Mouse (Mus musculus) bone marrow, adult 2 months (tissue): ENCODE data around the gene Vps54. TPM values are rescaled to one million over a fixed set of nuclear protein-coding genes. Genes with fewer than 3 reads are reported as not detected.

Experiments used
- H3K27ac ChIP-seq: fragments of 200-500 bp; 2 replicates; pipeline ENCODE4 v1.5.1; 2012; ENCODE audit warnings: low read depth, mild to moderate bottlenecking, control low read depth, inconsistent platforms, low read length; ENCODE audit not compliant: control insufficient read depth, poor library complexity, insufficient read depth
- H3K4me1 ChIP-seq: fragments of 200-500 bp; 2 replicates; pipeline ENCODE4 v1.6.1; 2011; ENCODE audit warnings: low read length; ENCODE audit not compliant: control insufficient read depth, insufficient read depth
- H3K4me3 ChIP-seq: fragments of 200-500 bp; replicated peaks from 2 replicates; pipeline ENCODE3; 2011; ENCODE audit warnings: mild to moderate bottlenecking, low read depth, low read length, control low read depth; ENCODE audit not compliant: control insufficient read depth
- CTCF ChIP-seq: fragments of 200-500 bp; IDR thresholded peaks from 2 replicates; pipeline ENCODE4 v1.5.1; 2011; ENCODE audit warnings: low read length, control low read depth; ENCODE audit not compliant: control insufficient read depth, insufficient read depth
- POLR2A ChIP-seq: fragments of 200-500 bp; IDR thresholded peaks from 2 replicates; pipeline ENCODE4 v1.6.1; 2011; ENCODE audit warnings: low read depth, mild to moderate bottlenecking, control low read depth, low read length, borderline replicate concordance; ENCODE audit not compliant: control insufficient read depth
- WGBS: fragments of 180-500 bp; shearing (Covaris S2); methylation state at CpG from one replicate; pipeline ENCODE4 v1.1.7; 2018; 5-methylcytosine and 5-hydroxymethylcytosine counted together
- polyA plus RNA-seq: library from polyadenylated mRNA; stranded (reverse); fragments of >200 nt; gene quantifications from 2 replicates; pipeline ENCODE4 v1.2.4, GENCODE M21; 2011; ENCODE audit warnings: low replicate concordance; ENCODE audit not compliant: missing spikeins, insufficient read depth, insufficient read length

The Vps54 gene
- polyA plus RNA-seq, 1 experiment, result 19.5 TPM

DNA sequence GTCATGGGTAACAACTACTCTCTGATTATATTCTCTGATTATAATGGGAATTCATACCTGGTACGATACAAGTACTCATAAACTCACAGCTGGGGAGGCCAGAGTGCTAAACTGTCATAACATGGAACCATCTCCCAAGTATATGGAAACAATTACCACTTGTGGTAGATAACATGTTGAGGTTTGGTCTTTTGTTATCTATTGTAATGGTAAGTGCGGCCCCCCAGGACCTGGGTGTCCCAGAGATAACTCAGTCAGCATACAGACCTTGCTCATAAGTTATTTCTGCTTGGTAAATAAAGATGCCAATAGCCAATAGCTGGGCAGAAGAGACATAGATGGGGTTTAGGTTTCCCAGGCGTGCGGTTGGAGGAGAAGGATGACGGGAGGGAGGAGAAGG, 104.4 kb downstream of the Vps54 start:
- WGBS, result 79% methylated on average over 5 of the region's 5 CpGs
- Histone ChIP-seq H3K27ac (no peak overlapping the region), H3K4me1 (no peaks in the 10 kb centered on the region), H3K4me3 (no peak overlapping the region)
- no peak for TF ChIP-seq CTCF
- TF ChIP-seq POLR2A, result no peak

GRCm38 (mm10) chr11:21346020-21346419, 106.9 kb downstream of the Vps54 start:
- no peak overlapping the region for H3K27ac ChIP-seq
- no peak for TF ChIP-seq CTCF
- no peak for TF ChIP-seq POLR2A
- 75% methylated on average over 3 of the region's 3 CpGs for WGBS
- no peaks in the 10 kb centered on the region; the same call in 1 of the 2 replicates for H3K4me1 ChIP-seq
- no peak overlapping the region for H3K4me3 ChIP-seq

GRCm38 (mm10) chr11:21348890-21349289, 109.8 kb downstream of the Vps54 start:
- Histone ChIP-seq H3K27ac (no peak overlapping the region), H3K4me3 (no peak overlapping the region), H3K4me1 (no peaks in the 10 kb centered on the region; the same call in 1 of the 2 replicates)
- 82% methylated on average over 2 of the region's 2 CpGs for WGBS
- TF ChIP-seq POLR2A (no peak), CTCF (no peak)

GRCm38 (mm10) chr11:21351296-21351695, 112.2 kb downstream of the Vps54 start:
- WGBS, result 81% methylated on average over 7 of the region's 7 CpGs
- Histone ChIP-seq H3K27ac (no peak overlapping the region), H3K4me1 (no peaks in the 10 kb centered on the region; the same call in 1 of the 2 replicates), H3K4me3 (no peak overlapping the region)
- TF ChIP-seq CTCF (no peak), POLR2A (no peak)

- no peaks in the 10 kb centered on the region for H3K4me1 ChIP-seq
- H3K4me3 ChIP-seq, result no peak overlapping the region
- WGBS, result 85% methylated on average over 4 of the region's 4 CpGs
- TF ChIP-seq POLR2A, result no peak
- no peak for TF ChIP-seq CTCF
- H3K27ac ChIP-seq, result no peak overlapping the region
Observed at GRCm38 (mm10) chr11:21363144-21363940, 124.3 kb downstream of the Vps54 start.

GRCm38 (mm10) chr11:21368466-21368865, 129.4 kb downstream of the Vps54 start:
- Histone ChIP-seq H3K27ac (no peak overlapping the region), H3K4me1 (no peaks in the 10 kb centered on the region; the same call in 1 of the 2 replicates), H3K4me3 (no peak overlapping the region)
- no peak for TF ChIP-seq CTCF
- no peak for TF ChIP-seq POLR2A
- 81% methylated on average over 7 of the region's 7 CpGs for WGBS

DNA sequence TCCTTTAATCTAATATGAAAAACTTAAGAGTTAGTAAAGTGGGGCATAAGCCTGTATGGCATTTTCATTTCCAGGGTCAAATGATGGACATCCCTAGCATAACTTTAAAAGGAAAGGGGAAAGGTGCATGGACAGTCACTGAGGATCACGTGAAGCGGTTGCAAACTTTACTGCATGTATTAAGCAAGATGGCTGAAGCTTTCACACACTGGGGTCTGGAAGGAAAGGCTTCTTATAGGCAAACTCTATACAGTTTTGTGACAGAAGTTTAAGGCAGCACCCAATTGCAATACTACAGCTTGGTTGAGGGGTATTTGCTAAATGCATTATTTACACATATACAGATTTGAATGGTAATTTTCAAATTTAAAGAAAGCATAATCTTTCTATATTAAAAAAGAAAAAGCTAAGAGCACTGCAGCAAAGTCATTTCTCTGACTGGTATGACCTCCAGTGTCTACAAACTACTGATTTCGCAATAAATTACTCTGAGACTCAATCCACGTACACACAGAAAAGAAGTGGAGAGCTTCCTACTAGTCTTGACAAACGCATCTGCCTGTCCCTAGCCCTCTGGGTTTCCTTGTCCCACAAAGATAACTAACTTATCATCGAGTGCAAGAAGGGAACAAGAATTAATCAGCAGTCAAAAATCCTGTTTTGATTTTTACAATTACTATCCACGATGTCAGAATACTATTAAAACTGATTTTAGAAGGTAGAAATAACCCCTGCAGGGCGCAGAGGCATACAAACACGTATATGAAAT, 130.4 kb downstream of the Vps54 start:
- TF ChIP-seq CTCF (no peak), POLR2A (no peak)
- Histone ChIP-seq H3K27ac (no peak overlapping the region), H3K4me3 (peak overlapping the region; percentile 34), H3K4me1 (no peaks in the 10 kb centered on the region; the same call in 1 of the 2 replicates)
- 18% methylated on average over 9 of the region's 9 CpGs for WGBS

DNA sequence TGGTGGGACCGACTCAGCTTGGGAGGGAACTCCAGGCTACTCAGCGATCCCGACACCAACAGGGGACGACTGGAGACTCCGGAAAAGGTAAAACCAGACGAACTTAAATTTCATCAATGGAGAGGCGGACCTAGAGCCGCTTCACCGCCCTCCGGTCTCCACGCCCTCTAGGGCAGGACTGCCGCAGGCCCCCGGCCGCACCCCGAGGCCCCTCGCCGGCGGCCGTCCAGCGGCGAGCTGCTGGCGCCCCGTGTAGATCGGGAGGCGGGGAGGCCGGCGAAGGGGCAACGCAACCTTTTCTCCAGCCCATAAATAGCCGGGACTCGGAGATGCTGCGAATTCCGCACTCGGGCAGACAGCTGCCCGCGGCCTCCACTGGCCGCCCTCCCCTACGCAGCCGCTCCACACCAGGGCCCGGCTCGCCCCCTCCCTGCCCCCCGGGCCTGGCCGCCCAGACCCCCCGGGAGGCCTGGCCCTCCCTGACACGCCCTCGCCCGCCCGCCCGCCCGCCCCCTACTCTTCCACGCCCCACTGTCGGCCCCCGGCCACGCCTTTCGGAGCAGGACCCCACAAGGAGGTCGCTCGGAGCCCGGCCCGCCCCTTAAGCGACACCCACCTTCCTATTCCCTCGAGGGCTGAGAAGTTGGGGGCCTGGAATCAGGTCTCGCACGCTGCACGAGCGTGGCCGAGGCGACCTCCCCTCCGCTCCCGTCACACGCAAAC, 131.5 kb downstream of the Vps54 start:
- H3K27ac ChIP-seq, result peak overlapping the region; percentile 97
- under 1% methylated on average over 67 of the region's 69 CpGs for WGBS
- peak overlapping the region; percentile 92 for H3K4me3 ChIP-seq
- TF ChIP-seq CTCF (no peak), POLR2A (peak; percentile 50; the same call in 1 of the 2 replicates)
- H3K4me1 ChIP-seq, result no peaks in the 10 kb centered on the region; the same call in 1 of the 2 replicates

Other genes with a start within 250 kb of the Vps54 start
- 7.0 and 9.1 TPM in 2 replicates for gene Peli1, start 148.0 kb upstream of the Vps54 start, polyA plus RNA-seq
- 23.7 and 30.5 TPM in 2 replicates for gene Ugp2, start 131.9 kb downstream of the Vps54 start, polyA plus RNA-seq